Mouse (Mus musculus): ENCODE results near the gene Zcwpw1. TPM values are rescaled to one million over a fixed set of nuclear protein-coding genes. Genes with fewer than 3 reads are reported as not detected.

Gene Zcwpw1
- total and polyA plus RNA-seq, 3 experiments = 11.1 to 16.0 TPM; not detected in 1

GRCm38 (mm10) chr5:137791553-137791952, 4.0 kb downstream of the Zcwpw1 start (continued):
- TF ChIP-seq BHLHE40 (IDR thresholded peaks at IDR 0.05; ENCODE audit: borderline replicate concordance, low read depth, low read length) = no peak
- TF ChIP-seq UBTF (IDR thresholded peaks at IDR 0.05; ENCODE audit: borderline replicate concordance, insufficient read depth, low read depth, low read length) = no peak
- no peak for TF ChIP-seq E2F4 (IDR thresholded peaks at IDR 0.05; ENCODE audit: borderline replicate concordance, low read depth, low read length)
- TF ChIP-seq GATA1 (IDR thresholded peaks at IDR 0.05; ENCODE audit: low read depth, low read length) = peak; percentile 65; the same call in 1 of the 2 replicates
- TF ChIP-seq MYB (IDR thresholded peaks at IDR 0.05; ENCODE audit: low read depth, low read length) = no peak
- no peak for TF ChIP-seq KAT2A (conservative IDR thresholded peaks at IDR 0.05; ENCODE audit: low read depth, low read length)
- TF ChIP-seq CHD2 (IDR thresholded peaks at IDR 0.05; ENCODE audit: low read length) = no peak
- TF ChIP-seq MYC (IDR thresholded peaks at IDR 0.05; ENCODE audit: low read depth, low read length) = no peak
- no peak for TF ChIP-seq USF1 (IDR thresholded peaks at IDR 0.05; ENCODE audit: low read depth, low read length)
- TF ChIP-seq POLR2AphosphoS5 (IDR thresholded peaks at IDR 0.05; ENCODE audit: borderline replicate concordance, low read depth, low read length) = no peak

GRCm38 (mm10) chr5:137796606-137797005, 9.0 kb downstream of the Zcwpw1 start:
- TF ChIP-seq MXI1 (IDR thresholded peaks at IDR 0.05; ENCODE audit: low read depth, low read length) (no peak), ZNF384 (IDR thresholded peaks at IDR 0.05; ENCODE audit: low read depth, low read length) (no peak), ELF1 (IDR thresholded peaks at IDR 0.05; ENCODE audit: low read depth, low read length) (no peak), CHD1 (IDR thresholded peaks at IDR 0.05; ENCODE audit: low read depth, low read length) (no peak), ZMIZ1 (IDR thresholded peaks at IDR 0.05; ENCODE audit: low read depth, low read length) (no peak), CTCF (IDR thresholded peaks at IDR 0.05 in 2 of 3, conservative IDR thresholded peaks at IDR 0.05 in 1 of 3; ENCODE audit: control insufficient read depth in 1 of 3, insufficient read depth in 1 of 3, low read depth in 2 of 3, low read length in 3 of 3, poor library complexity in 1 of 3, severe bottlenecking in 1 of 3) (no peak), UBTF (IDR thresholded peaks at IDR 0.05; ENCODE audit: borderline replicate concordance, insufficient read depth, low read depth, low read length) (no peak), POLR2AphosphoS2 (IDR thresholded peaks at IDR 0.05; ENCODE audit: low read length) (no peak), BHLHE40 (IDR thresholded peaks at IDR 0.05; ENCODE audit: borderline replicate concordance, low read depth, low read length) (no peak), EP300 (IDR thresholded peaks at IDR 0.05; ENCODE audit: low read depth in 1 of 2, low read length in 2 of 2) (no peak), MYC (IDR thresholded peaks at IDR 0.05; ENCODE audit: low read depth, low read length) (no peak), KAT2A (conservative IDR thresholded peaks at IDR 0.05; ENCODE audit: low read depth, low read length) (no peak), MYB (IDR thresholded peaks at IDR 0.05; ENCODE audit: low read depth, low read length) (no peak), E2F4 (IDR thresholded peaks at IDR 0.05; ENCODE audit: borderline replicate concordance, low read depth, low read length) (no peak), USF1 (IDR thresholded peaks at IDR 0.05; ENCODE audit: low read depth, low read length) (no peak), ZKSCAN1 (IDR thresholded peaks at IDR 0.05; ENCODE audit: low read depth, low read length) (no peak), MAZ (IDR thresholded peaks at IDR 0.05; ENCODE audit: low read depth, low read length) (no peak)
- Histone ChIP-seq H3K36me3 (ENCODE audit: control insufficient read depth in 1 of 2, insufficient read depth in 2 of 2, low read length in 2 of 2) (peaks cover 0 to 16% of the 10 kb centered on the region in 2 experiments; a peak in 2 of 4 replicates), H3K79me2 (ENCODE audit: control insufficient read depth, insufficient read depth, low read length, poor library complexity) (no peaks in the 10 kb centered on the region), H3K9ac (ENCODE audit: control insufficient read depth, low read depth, low read length, poor library complexity, severe bottlenecking) (no peak overlapping the region), H3K9me3 (replicated peaks; ENCODE audit: insufficient read depth, low read length) (no peaks in the 10 kb centered on the region), H3K27me3 (ENCODE audit: control insufficient read depth in 1 of 2, insufficient read depth in 2 of 2, low read length in 2 of 2) (no peaks in the 10 kb centered on the region), H3K27ac (ENCODE audit: control insufficient read depth, low read depth, low read length) (no peak overlapping the region), H3K4me3 (ENCODE audit: control insufficient read depth in 1 of 2, insufficient read depth in 1 of 2, low read depth in 2 of 2, low read length in 2 of 2) (no peak overlapping the region), H3K4me1 (ENCODE audit: control insufficient read depth in 1 of 2, insufficient read depth in 2 of 2, low read length in 2 of 2) (peaks cover 9 to 14% of the 10 kb centered on the region in 2 experiments)
- no peak for DNase-seq (ENCODE audit: low read depth, low spot score)
